Comparison of ENCODE assay signal across 8 mouse cellular contexts in genomic region chr11:97685613-97686321, GRCm38 (mm10). TPM values are rescaled to one million over a fixed set of nuclear protein-coding genes. Genes with fewer than 3 reads are reported as not detected.
DNase-seq lines count a peak whose midpoint lies in the region; ATAC-seq and TF ChIP-seq lines count a peak whose summit lies in the region.

Gene Cisd3, plus strand, starts transcription at chr11:97685826.

- TF ChIP-seq POLR2A in lung, adult 2 months (IDR thresholded peaks at IDR 0.05; ENCODE audit: borderline replicate concordance, extremely low read depth, low read depth, low read length): peak; percentile 86; the same call in 1 of the 2 replicates

- 0 out of 2 replicates have a peak within 1 kb of the TSS, but pooled peaks have one; percentile 1 for H3K27ac ChIP-seq in forebrain, postnatal 0 days (ENCODE audit: low read depth, low read length)
- peak within 1 kb of the TSS; percentile 87 for H3K27ac ChIP-seq in layer of hippocampus, adult 2 months
- H3K27ac ChIP-seq in neural tube, embryonic 15.5 days (replicated peaks): peak within 1 kb of the TSS; percentile 60; the same call in 1 of the 2 replicates

- H3K36me3 ChIP-seq in forebrain, postnatal 0 days (ENCODE audit: insufficient read depth): peaks cover 35% of the 10 kb centered on the region
- peaks cover 35% of the 10 kb centered on the region for H3K36me3 ChIP-seq in neural tube, embryonic 15.5 days

- ATAC-seq in forebrain, postnatal 0 days: peak; percentile 74
- peak; percentile 85 for ATAC-seq in neural tube, embryonic 15.5 days (ENCODE audit: low FRiP score)

- H3K9ac ChIP-seq in forebrain, postnatal 0 days: peak within 1 kb of the TSS; percentile 69
- H3K9ac ChIP-seq in neural tube, embryonic 15.5 days (replicated peaks): peak within 1 kb of the TSS; percentile 58

- no peaks in the 10 kb centered on the region for H3K27me3 ChIP-seq in forebrain, postnatal 0 days (ENCODE audit: insufficient read depth, low read length)
- H3K27me3 ChIP-seq in neural tube, embryonic 15.5 days (replicated peaks): no peaks in the 10 kb centered on the region

- intact Hi-C loops in heart, postnatal 36 days (cut with DNase I): loop anchor here (1.0 to 5.0 kb wide), 3 partner anchors 21 to 153 kb away; no protein-coding TSS in a partner anchor

- H3K9me3 ChIP-seq in forebrain, postnatal 0 days (ENCODE audit: low read length): no peaks in the 10 kb centered on the region
- no peaks in the 10 kb centered on the region for H3K9me3 ChIP-seq in neural tube, embryonic 15.5 days (replicated peaks)

- H3K4me1 ChIP-seq in forebrain, postnatal 0 days (ENCODE audit: insufficient read depth): no peaks in the 10 kb centered on the region
- H3K4me1 ChIP-seq in lung, adult 2 months (ENCODE audit: control insufficient read depth, insufficient read depth, low read length): peaks cover 17% of the 10 kb centered on the region
- H3K4me1 ChIP-seq in neural tube, embryonic 15.5 days: peaks cover 31% of the 10 kb centered on the region

- no peak for TF ChIP-seq CTCF in forebrain, postnatal 0 days (IDR thresholded peaks at IDR 0.05; ENCODE audit: low read depth)
- TF ChIP-seq CTCF in layer of hippocampus, adult 2 months (conservative IDR thresholded peaks at IDR 0.05): no peak
- TF ChIP-seq CTCF in lung, adult 2 months (IDR thresholded peaks at IDR 0.05; ENCODE audit: insufficient read depth, low read length): no peak

- whole genome bisulfite sequencing in forebrain, postnatal 0 days: under 1% methylated on average over 43 of the region's 43 CpGs
- 1% methylated on average over 43 of the region's 43 CpGs for WGBS in lung, adult 2 months
- WGBS in neural tube, embryonic 15.5 days: under 1% methylated on average over 43 of the region's 43 CpGs

- H3K4me3 ChIP-seq in forebrain, postnatal 0 days (ENCODE audit: low read depth, low read length): peak within 1 kb of the TSS; percentile 42
- peak within 1 kb of the TSS; percentile 60 for H3K4me3 ChIP-seq in layer of hippocampus, adult 2 months
- H3K4me3 ChIP-seq in lung, adult 2 months (replicated peaks; ENCODE audit: extremely low read depth, low read depth, low read length): peak within 1 kb of the TSS; percentile 59
- peak within 1 kb of the TSS; percentile 45 for H3K4me3 ChIP-seq in neural tube, embryonic 15.5 days (replicated peaks)

- H3K4me2 ChIP-seq in forebrain, postnatal 0 days (ENCODE audit: low read depth): peak within 1 kb of the TSS; percentile 97
- H3K4me2 ChIP-seq in neural tube, embryonic 15.5 days: peak within 1 kb of the TSS; percentile 92

- peak; percentile 70 to 76 for DNase-seq in CD8-positive naive resting alpha-beta T cell, adult 2 months (ENCODE audit: low read depth in 2 of 2, low spot score in 2 of 2)
- peak; percentile 94 to 96 for DNase-seq in cerebellum, adult 18-20 months
- peak; percentile 57 for DNase-seq in forebrain, postnatal 0 days
- DNase-seq in heart, postnatal 36 days: peak; percentile 92 to 94
- DNase-seq in layer of hippocampus, adult 2 months (ENCODE audit: low spot score in 2 of 2): peak; percentile 83 to 89
- DNase-seq in lung, adult 2 months: peak; percentile 93
- peak; percentile 88 for DNase-seq in testis, postnatal 14 days (ENCODE audit: low spot score)

RNA-seq across cellular contexts. Expression of gene Cisd3, which starts in this region (rescaled TPM):
- 14.4 and 15.5 TPM in 2 replicates for total RNA-seq in forebrain, postnatal 0 days (2014; rRNA removed)
- 27.2 and 27.8 TPM in 2 replicates for polyA plus RNA-seq in forebrain, postnatal 0 days (2015; fragmentation: Nextera tagmentation; extraction: Ambion mirVana)
- total RNA-seq in heart, postnatal 36 days (2021): 100 to 1,000 TPM; 146 TPM
- total RNA-seq in layer of hippocampus, adult 2 months (2021): 10 to 100 TPM; 45.5 to 49.3 TPM
- 26.4 and 34.0 TPM in 2 replicates for polyA plus RNA-seq in lung, adult 2 months (2012; rRNA removed)
- 46.9 and 50.1 TPM in 2 replicates for polyA plus RNA-seq in neural tube, embryonic 15.5 days (2015; fragmentation: Nextera tagmentation; extraction: Ambion mirVana)

Comparison
In these comparisons a context has a peak if more than half of its experiments do, and no peak if none do; other contexts are left out.
1. Peak in every context shown above with its lines: DNase-seq, ATAC-seq, H3K4me3 ChIP-seq and H3K27ac ChIP-seq.
2. H3K27ac ChIP-seq: peak in every context shown above with its lines; median percentile 87 in layer of hippocampus, adult 2 months; 60 in neural tube, embryonic 15.5 days; 1 in forebrain, postnatal 0 days.